Mouse (Mus musculus) G1E (cell line): ENCODE data around the gene Prpf6.

Source experiments
- CTCF ChIP-seq: IDR thresholded peaks from 2 replicates; pipeline ENCODE4 v1.5.1; 2012; ENCODE audit warnings: low read depth, low read length, inconsistent platforms, mixed read lengths
- GATA1 ChIP-seq: IDR thresholded peaks from 2 replicates; pipeline ENCODE4 v1.6.1; 2012; ENCODE audit warnings: borderline replicate concordance, low read length, inconsistent platforms, mixed read lengths
- POLR2AphosphoS5 ChIP-seq: IDR thresholded peaks from 2 replicates; pipeline ENCODE4 v1.6.1; 2012; ENCODE audit warnings: low read depth, low read length, inconsistent platforms; ENCODE audit not compliant: insufficient replicate concordance
- TAL1 ChIP-seq: conservative IDR thresholded peaks from 2 replicates; pipeline ENCODE4 v1.6.1; 2012; ENCODE audit warnings: low read depth, low read length, inconsistent platforms, mixed read lengths

DNA sequence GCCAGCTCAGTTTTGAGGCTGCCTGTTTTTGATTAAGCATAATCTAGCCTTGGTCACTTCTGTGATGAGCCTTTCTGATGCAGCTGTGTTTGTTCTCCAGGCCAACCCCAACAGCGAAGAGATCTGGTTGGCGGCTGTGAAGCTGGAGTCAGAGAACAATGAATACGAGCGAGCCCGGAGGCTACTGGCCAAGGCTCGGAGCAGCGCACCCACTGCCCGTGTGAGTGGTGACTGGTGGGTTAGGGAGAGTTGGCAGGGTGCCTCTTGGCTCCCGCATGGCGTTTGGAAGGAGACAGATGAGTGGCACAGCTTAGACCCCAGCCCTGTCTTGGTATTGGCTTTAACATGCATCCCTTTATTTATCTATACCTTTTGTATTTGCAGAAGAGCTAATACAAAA lies 57.3 kb downstream of the Prpf6 start:
- TF ChIP-seq CTCF (no peak), GATA1 (no peak), POLR2AphosphoS5 (no peak), TAL1 (no peak)
